Mouse (Mus musculus) adrenal gland, adult 2 months (tissue): ENCODE measurements around the gene Tmem107. TPM values are rescaled to one million over a fixed set of nuclear protein-coding genes. Genes with fewer than 3 reads are reported as not detected.

Experiments
- DNase-seq: peaks from one replicate; pipeline ENCODE4 v3.0.0; 2021
- polyA plus RNA-seq: library from polyadenylated mRNA; depleted of rRNA; stranded (reverse); fragments of >200 nt; gene quantifications from 2 replicates; pipeline ENCODE4 v1.2.3, GENCODE M21; 2012
- total RNA-seq, 2 experiments: library from RNA; stranded (reverse); gene quantifications; 2 replicates each; pipeline ENCODE4 v1.2.3; 2021

The Tmem107 gene
- total and polyA plus RNA-seq, 3 experiments = 9.5 to 46.6 (median 16.9) TPM

DNA sequence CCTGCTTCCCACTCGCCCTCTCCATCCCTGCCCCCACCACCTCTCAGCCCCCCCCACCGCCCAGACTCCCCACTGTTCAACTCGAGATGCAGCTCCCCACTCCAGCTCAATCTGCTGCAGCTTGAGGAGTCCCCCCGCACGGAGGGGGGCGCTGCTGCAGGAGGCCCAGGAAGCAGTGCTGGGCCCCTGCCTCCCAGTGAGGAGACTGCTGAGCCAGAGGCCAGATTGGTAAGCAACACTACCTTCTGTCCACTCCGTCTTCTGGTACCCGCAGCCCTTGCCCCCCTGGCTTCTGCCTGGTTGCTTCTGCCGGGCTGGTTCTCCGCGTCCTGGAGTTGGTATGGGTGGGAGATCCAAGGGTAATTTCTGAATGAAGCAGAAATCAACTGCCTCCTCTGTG lies 36.2 kb downstream of the Tmem107 start:
- DNase-seq = no peak

DNA sequence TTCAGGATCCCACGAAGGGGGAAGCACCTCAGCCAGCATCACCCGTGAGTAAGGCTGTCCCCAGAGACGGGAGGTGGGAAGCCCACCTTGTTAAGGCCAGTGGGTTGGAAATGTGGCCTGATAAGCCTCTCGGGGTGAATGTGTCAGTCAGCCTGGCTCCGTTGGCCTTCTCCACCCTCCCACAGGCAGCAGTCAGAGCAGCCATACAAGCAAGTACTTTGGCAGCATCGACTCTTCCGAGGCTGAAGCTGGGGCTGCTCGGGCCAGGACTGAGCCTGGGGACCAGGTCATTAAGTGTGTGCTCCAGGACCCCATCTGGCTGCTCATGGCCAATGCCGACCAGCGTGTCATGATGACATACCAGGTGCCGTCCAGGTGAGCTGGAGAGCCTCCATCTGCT lies 37.1 kb downstream of the Tmem107 start:
- no peak for DNase-seq

DNA sequence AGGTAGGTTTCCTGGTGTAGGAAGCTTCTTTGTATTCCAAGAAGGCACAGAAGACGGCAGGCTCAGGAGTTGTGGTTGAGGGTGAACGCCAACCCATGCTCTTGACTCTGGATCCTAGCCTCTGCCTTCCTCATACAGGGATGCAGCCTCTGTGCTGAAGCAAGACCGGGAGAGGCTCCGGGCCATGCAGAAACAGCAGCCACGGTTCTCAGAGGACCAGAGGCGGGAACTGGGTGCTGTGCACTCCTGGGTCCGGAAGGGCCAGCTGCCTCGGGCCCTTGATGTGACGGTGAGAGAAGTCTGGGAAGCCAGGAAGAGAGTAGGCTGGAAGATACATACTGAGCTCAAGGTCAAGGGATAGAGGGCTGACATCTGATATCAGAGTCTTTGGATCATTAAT lies 37.6 kb downstream of the Tmem107 start:
- DNase-seq = no peak

DNA sequence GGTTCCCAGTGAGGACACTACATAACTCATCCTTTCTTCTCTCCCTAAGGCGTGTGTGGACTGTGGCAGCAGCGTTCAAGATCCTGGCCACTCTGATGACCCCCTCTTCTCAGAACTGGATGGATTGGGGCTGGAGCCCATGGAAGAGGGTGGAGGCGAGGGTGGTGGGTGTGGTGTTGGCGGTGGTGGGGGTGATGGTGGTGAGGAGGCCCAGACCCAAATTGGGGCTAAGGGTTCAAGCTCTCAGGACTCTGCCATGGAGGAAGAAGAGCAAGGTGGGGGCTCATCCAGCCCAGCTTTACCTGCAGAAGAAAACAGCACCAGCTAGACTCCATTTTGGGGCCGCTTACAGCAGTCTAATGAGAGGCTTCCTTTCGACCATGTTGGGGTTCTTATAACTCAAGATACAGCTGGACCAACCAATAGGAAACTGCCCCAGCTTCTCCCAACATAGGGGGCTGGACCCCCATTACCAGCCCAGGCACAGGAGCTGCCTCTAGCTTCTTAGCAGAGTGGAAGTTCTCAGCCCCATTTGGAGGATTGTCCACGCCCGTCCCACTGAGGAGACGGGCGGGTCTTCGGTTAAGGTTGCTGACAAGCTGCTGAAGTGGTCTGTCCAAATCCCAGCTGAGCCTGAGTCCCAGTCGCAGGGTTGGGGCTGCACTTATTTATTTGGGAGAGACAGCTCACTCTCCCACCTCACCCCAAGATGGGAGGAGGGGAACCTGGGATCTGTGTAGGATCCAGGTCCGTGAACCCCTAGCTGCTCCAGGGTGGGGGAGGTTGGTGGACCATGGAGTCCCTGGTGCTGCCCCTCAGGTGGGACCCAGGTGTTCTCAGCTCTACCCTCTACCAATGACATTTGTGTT lies 38.7 kb downstream of the Tmem107 start:
- no peak for DNase-seq

DNA sequence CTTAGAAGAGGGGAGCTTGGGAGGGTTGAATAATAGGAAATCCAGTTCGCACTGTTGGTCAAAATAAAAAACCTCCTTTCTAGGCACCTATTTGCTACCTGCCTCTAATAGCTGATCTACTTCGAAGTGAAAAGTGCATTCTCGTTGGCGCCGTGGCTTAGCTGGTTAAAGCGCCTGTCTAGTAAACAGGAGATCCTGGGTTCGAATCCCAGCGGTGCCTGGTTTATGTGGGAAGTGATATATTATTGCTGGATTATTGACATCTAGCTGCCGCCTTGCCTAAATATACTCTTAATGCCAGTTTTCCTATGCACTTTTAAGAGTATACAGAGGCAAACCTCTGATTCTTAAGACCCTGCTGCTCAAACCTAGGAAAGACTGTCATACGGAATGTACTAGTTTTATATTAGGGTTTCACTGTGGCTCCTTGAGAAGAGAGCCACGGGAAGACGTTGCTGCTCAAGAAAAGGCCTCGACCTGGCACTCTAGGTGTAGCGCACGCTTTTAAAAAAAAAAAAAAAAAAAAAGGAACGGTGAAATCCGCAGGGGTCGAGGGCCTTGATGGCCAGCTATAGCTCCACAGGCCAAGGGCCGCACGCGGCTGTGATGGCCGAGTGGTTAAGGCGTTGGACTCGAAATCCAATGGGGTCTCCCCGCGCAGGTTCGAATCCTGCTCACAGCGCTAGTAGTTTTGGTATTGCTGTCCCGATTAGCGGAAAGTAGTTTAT lies 39.9 kb downstream of the Tmem107 start:
- DNase-seq = peak; percentile 93

DNA sequence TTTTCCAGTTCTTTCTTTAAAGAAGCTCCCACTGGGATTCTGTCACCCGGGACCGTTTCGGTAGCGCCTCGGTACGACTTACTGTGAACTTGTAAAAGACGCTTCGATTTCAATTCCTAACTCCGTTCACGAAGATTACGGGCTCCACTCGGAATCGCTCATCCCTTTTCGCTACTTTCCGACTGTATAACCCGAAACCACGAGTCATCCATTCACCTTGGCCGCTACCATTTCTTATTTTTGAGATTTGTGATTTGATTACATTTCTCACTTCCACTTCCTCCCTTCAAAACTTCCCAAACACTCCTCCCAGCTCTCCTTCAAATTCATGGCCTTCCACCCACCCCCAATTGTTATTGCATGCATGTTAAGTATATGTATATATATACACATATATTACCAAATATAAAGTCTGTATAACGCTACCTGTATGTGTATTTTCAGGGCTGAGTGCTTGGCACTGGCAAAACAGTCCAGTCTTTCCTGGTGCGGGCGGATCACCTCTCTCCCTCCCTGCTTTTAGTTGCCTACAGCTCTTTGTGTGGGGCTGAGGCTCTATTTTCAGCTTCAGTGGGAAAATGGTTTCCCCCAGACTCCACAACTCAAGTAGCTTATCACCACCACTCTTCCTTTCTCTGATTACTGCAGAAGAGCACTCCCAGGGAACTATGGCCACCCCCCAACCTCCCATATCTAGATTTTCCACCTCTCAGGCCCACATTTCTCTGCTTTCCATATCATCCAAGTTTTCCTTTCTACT lies 40.6 kb downstream of the Tmem107 start:
- DNase-seq = no peak

DNA sequence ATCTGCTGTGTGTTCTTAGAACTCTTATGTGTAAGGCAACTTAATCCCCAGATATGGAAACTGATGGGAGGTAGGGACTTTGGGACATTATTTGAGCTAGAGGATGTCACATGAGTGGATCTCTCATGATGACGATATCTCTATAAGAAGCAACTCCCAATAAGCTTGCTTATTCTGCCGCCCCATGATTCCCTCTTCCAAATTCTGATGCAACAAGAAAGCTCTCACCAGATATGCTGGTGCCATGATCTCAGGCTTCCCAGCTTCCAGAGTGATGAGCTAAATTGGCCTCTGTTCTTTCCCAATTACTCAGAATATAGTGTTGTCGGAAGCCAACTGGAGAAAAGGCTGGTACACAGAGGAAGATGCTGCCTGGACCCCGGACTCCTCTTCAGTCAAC lies 41.3 kb downstream of the Tmem107 start:
- DNase-seq = no peak

DNA sequence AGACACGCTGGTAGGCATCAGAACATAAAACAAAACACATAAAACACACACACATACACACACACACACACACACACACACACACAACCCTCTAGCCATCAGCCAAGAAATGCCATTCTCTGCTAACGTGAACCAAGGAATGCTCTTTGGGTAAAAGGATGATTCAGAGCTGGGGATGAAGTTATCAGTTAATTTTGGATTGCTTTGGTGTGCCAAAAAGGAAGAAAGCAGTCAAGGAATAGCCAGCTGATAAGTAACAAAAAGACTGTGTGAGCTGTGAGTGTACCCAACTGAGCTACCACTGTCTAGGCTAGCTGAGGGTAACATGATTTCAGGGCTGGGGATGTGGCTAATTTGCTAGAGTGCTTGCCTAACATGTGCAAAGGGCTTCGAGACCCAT lies 43.4 kb downstream of the Tmem107 start:
- no peak for DNase-seq

DNA sequence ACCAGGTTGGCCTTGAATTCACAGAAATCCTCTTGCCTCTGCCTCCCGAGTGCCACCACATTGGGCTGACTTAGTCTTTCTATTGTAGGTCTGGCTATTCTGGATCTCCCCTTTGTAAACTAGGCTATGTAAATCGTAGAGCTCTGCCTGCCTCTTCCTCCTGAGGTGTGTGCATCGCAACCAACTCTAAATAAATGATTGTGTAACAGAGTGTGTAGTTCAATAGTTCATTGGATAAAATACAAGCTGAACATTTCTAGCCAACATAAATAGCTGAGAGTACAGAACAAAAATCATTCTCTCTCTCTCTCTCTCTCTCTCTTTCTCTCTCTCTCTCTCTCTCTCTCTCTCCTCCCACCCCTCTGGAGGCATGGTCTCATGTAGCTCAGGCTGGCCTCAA lies 44.0 kb downstream of the Tmem107 start:
- DNase-seq = no peak

DNA sequence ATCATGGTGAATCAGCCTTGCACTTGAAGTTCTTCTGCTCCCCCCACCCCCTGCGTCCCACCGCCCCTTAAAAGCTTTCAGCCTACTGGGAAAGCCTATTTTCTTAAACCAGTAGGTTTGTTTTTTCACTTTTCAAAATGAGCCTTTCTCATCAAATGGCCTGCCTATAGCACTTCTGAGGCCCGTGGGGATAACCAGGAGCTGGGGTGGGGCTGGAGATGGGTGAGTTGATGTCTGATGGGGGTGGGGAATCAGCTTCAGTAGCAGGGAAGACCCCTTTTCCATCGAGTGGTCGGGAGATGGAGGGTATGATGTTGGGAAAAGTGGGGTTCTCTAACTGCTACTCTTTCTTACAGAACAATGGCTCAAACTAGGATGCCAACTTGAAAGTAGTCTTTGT lies 46.2 kb downstream of the Tmem107 start:
- DNase-seq = no peak

DNA sequence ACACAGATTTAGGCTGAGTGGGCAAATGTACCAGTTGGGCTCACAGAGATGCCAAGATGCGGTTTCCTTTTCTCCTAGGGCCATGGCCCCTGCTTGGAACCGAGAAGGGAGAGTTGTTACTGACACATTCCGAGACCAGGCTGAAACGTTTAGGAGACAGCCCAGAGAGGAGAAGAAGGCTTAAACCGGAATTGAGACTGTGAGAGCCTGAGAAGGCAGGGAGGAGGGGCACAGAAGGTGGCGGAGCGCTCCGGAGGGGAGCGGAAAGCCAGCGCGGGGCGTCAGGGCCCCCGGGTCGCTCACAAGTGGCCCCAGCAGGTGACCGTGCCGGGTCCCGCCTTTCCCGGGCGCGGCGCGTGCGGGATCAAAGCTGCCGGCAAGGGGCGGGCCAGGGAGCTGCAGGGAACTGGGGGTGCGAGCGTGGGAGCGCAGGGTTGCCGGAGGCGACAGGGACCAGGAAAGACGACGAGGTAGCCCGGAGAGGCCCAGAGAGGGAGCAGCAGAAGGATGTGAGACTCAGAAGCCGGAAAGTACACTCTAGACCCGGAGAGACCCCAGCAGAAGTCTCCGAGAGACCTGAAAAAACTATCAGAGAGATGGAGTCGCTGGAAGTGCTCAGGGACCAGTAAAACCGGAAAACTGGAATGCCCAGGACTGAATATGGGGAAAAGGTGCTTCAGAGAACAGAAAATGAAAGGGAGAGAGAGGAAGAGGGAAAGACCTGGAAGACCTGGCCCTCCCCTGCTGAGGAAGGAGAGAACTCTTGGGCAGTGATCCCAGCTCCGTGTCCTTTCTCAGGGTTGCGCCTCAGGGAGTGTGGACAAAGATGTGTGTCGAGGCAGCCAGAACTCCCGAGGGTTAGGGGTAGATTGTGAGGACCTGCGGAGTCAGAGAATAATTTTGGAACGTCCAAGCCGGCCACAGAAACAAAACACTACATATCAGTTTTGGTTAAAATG lies 47.4 kb downstream of the Tmem107 start:
- peak; percentile 85 for DNase-seq

DNA sequence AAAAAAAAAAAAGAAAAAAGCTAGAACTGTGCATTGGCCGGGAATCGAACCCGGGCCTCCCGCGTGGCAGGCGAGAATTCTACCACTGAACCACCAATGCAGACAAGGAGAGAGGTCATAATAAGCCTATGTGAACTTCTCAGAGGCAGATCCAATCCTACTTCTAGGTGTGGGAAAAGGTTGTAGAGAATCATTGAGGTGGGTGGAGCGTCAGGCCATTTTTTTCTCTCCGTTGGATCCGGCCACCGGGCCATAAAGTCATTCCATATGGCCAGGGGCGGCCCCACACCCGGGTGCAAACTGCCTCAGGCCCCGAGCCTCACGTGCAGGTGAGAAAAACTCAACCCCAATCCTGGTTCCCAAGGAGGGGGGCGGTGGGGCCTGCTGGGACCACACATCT lies 48.2 kb downstream of the Tmem107 start:
- peak; percentile 90 for DNase-seq

DNA sequence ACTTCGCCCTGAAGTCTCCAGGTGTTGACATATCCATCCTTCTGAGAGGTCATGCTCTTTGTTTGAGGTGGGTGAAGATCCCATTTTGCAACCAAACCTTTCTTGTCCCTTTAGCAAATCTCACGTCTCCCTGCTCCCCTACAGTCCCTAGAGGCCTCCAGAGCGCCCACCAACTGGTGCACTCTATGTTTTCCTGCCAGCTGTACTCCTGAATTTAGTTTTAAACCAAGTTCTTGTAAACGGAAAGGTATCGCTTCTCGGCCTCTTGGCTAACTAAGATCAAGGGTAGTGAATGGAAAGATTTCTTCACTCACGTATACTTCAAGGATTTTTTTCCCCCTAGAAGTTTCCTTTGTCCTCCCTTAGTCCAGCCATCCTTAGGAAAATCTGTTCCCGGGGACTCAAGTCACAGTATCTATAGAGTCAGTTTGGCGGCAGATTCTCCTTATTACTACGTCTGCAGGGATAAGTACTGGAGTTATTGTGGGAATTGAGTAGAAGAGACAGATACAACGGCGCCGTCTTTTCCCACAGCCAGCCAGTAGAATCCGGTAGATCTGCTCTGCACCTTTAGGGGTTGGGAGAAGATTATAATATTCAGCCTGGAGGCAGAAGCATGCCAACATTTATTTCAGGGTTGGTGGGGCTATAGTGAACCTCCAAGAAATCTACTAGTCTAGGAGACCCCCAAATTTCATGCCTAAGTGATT lies 49.0 kb downstream of the Tmem107 start:
- no peak for DNase-seq

DNA sequence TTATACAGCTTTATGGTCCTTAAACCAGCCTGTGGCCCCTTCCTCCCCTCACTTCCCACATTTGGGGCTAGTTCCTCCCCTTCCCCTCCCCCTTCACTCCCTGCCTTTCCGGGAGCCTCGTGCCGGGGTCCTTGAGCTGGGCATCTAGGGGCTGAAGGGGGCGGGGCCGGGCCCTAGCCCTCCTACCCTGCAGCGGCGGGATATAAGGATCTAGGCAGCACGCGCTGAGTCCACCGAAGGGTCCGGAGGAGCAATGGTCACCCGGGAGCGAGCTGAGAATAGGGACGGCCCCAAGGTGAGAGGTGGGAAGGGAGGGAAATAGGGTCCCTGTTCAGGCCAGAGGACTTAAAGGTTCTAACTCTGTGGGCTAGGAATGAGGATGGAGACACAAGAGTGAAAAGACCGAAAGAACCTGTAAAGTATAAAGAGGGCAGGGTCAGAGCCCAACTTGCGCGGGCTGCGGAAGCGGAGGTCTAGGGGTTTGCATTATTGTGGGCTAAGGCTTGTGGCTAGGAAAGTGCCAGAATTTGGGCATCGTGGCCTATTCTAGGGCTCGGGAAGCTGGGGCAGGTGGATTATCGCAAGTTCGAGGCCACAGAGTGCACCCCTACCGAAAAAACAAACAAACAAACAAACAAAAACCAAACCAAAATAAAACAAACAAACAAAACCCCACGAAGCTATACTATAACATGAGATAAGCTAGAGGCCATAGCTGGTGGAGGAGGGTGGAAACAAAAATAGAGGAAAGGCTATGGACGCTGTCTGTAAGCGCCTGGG lies 49.8 kb downstream of the Tmem107 start, which contains the start of gene Hes7:
Gene Hes7 (plus strand): TSS at position 184 of the 780 bp plus-strand sequence.
- DNase-seq = no peak

DNA sequence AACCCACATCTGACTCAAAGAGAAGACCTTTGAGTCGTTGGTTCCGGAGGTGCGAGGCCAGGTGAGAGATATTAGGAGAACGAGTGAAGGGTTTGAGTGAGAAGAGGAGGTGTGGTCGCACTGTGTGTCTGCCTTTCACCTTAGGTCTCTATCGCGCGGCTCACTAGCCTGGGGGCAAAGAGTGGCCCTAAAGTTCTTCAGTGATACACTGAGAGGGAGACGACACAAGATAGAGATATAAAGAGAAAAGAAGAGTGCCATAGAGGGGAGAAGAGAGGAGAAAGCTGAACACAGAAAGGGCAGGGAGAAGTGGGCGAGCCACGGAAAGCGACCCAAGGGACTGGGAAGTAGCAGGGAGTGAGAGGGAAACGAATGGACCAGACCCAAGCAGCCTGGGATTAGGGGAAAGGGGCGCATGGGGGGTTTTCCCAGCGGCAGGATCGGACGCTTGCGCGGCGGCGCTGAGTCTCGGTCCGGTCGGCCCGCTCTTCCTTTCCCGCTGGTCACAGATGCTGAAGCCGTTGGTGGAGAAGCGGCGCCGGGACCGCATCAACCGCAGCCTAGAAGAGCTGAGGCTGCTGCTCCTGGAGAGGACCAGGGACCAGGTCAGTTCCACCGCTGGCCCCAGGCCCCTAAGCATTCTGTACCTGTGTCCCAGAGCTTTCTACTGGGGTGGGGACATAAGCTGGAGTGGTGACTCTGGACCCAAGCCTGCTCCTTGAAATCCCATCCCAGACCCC lies 50.6 kb downstream of the Tmem107 start:
- peak; percentile 69 for DNase-seq

DNA sequence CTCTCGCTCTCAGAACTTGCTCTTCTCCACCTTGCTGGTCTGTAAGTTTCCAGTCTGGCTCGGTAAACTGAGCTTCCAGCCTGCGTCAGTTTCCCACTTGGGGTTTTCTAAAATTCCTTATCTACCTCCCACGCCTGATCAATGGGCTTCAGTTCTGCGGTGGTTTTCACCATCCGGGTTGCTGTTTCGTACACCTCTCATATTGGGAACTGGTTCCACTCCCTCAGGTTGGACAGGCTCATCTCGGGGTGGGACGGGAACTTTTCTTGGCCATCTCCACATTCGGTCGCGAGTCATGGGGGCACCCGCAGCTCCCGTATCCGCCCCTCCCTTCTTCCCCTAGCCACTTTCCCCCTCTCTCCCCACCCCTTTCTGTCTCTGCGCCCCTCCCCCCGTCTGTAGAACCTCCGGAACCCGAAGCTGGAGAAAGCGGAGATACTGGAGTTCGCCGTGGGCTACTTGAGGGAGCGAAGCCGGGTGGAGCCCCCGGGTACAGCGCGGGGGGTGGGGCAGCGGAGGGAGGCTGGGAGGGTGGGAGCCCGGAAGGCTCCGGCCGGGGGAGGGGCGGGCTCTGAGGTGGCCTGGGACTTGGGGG lies 51.2 kb downstream of the Tmem107 start:
- DNase-seq = no peak

DNA sequence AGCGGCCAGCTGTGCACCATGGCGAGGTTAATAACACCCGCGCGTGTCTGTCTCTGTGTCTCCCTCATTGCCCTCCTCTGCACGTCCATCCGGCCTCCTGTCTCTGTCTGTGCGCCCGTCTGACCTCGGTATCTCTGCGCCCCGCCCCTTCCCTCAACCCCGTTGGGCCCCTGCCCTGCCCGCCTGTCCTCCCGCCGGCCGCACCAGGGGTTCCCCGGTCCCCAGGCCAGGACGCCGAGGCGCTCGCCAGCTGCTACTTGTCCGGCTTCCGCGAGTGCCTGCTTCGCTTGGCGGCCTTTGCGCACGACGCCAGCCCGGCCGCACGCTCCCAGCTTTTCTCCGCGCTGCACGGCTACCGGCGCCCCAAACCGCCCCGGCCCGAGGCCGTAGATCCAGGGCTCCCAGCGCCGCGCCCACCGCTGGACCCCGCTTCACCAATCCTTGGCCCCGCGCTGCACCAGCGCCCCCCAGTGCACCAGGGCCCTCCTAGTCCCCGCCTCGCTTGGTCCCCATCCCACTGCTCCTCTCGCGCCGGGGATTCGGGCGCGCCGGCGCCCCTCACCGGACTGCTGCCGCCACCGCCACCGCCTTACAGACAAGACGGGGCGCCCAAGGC lies 51.8 kb downstream of the Tmem107 start, which contains the start of gene 9130213A22Rik:
Gene 9130213A22Rik (minus strand): TSS at position 254 of the 616 bp plus-strand sequence.
- peak; percentile 93 for DNase-seq
